Mouse (Mus musculus) kidney, adult 8-10 months (tissue): ENCODE data around the gene Rbms1.

Experiments
- DNase-seq, 2 experiments: peaks; one replicate each; pipeline ENCODE4 v3.0.0; 2022

Gene Rbms1

DNA sequence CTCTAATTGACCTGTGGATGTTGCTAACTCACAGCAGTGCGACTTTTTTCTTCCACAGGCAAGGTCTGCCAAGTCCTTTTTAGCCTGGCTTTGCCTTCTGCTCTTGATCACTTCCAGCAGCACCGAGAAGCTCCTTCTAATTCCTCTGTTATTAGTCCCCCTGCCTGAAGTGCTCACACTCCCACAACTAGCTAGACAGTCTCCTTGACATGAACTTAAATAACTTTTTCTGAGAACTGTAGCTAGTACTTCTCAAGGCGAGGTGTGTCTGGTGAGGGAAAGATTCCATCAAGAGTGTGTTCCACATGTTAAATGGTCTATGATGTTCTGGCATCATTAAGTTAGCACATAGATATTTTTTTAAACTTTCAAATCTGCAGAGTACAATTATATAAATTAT lies 256.1 kb downstream of the Rbms1 start:
- no peak for DNase-seq

DNA sequence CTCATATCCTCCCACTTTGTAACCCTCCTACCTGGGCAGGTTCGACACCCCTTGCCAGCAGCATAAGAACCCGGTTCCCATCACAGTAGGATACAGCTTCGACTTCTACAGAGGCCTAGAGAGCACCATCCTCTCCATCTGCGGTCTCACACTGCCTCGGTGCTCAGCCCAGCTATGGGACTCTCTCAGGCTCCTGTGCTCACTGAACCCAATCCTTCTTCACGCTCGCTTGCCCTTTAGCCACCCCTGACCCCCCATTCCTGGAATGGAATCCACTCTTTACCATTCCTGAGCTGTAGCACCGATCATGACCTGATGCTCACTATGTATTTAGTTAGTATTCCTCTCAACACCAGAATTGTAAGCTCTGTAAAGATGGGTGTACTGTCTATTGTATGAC lies 257.6 kb downstream of the Rbms1 start:
- peak; percentile 63 to 65 for DNase-seq

GRCm38 (mm10) chr2:60703315-60703714 lies 259.7 kb downstream of the Rbms1 start:
- DNase-seq: peak; percentile 81 to 88

GRCm38 (mm10) chr2:60700956-60701355 lies 262.0 kb downstream of the Rbms1 start:
- no peak for DNase-seq
